Mouse (Mus musculus): ENCODE results near the gene Ccdc73.
A peak's percentile ranks its signal among the peaks of the same experiment; 100 is the strongest.
"Not testable (repeated sequence)": the region's sequence is repeated elsewhere in the genome, so short reads cannot be mapped to it uniquely, and the experiment has no call there.

Ccdc73 gene

DNA sequence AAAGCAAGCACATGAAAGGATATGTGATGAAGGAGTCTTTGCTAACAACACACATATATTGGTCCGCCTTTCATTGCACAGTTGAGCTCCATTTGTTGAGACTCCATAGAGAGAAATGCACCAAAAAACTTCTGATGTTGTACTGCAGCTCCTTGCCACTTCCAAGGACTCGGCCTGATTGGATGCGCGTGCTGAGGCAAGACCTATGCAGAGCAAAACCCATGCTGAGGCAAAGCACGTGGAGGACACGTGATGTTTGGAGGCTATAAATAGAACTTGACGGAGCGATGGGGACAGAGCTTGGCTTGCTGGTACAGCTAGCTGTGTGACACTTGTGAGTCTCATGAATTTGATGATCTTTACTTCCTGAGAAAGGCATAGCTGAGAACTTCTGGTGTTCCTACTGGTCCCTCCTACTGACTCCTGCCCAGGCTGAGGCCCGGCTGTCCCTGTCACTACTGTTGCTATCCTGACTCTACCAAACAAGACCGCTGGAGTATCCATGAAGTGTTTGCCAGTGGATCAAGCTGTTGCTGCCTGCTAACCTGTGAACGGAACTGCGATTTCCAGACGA is at the start of gene Ccdc73:
Gene Ccdc73, plus strand, starts transcription at position 524 of the 574 bp plus-strand sequence.
- no peak for DNase-seq (ENCODE audit: low spot score in 2 of 2)

- not testable (repeated sequence) for DNase-seq (ENCODE audit: low spot score in 2 of 2)
Measured at GRCm38 (mm10) chr2:104818763-104819162, 48.8 kb upstream of the Ccdc73 start.

DNA sequence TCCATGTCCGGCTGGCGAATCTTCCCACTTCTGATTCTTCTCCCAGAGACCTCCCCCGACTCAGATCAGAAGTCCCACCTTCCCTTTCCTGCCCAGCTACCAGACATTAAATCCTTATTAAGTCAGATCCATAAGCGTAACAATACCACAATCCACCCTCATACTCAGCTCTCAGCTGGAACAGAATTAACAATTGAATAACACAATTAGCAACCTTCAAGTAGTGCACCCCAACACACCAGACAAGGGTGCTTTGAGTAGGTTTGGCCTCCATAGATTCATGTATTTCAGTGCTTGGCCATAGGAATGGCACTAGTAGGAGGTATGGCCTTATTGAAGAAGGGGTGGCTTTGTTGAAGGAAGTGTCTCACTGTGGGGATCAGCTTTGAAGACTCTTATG is 41.4 kb upstream of the Ccdc73 start:
- no peak for DNase-seq (ENCODE audit: low spot score in 2 of 2)

GRCm38 (mm10) chr2:104832486-104832885 is 35.1 kb upstream of the Ccdc73 start:
- DNase-seq (ENCODE audit: low spot score in 2 of 2): no peak

DNA sequence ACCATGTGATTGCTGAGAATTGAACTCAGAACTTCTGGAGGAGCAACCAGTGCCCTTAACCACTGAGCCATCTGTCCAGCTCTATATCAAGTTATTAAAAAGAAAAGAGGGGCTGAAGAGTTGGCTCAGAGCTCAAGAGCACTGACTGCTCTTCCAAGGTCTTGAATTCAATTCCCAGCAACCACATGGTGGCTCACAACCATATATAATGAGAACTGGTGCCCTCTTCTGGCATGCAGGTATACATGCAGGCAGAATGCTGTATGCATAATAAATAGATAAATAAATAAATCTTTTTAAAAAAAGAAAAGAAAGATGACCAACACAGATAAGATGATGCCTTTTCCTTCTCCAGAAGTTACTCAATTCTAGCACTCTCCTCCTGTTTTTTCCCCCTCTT is 26.6 kb upstream of the Ccdc73 start:
- no peak for DNase-seq (ENCODE audit: low spot score in 2 of 2)

DNA sequence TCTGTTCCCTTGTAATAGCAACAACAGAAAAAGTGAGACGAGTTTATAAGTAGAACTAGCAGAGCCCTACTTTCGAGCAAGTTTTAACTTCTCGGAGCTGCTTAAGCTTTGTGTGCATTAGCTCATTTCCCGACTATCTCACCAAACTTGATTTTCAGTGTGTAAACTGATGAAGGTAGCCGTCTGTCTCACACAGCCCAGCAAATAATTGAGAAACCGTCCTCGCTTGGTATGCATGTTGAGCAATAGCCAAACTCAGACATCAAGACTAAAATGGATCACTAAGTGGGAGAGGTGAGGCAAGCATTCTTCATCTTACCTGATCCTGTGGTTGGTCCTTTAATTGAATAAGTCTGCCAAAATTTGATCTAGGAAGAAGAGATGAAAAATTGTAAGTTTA is 25.9 kb upstream of the Ccdc73 start:
- DNase-seq (ENCODE audit: low spot score in 2 of 2): peak in 1 of 2 experiments; percentile 25

GRCm38 (mm10) chr2:104842559-104842958 is 25.0 kb upstream of the Ccdc73 start:
- DNase-seq (ENCODE audit: low spot score in 2 of 2): no peak

- DNase-seq (ENCODE audit: low spot score in 2 of 2): no peak
Measured at GRCm38 (mm10) chr2:104846638-104847414, 20.8 kb upstream of the Ccdc73 start.

DNA sequence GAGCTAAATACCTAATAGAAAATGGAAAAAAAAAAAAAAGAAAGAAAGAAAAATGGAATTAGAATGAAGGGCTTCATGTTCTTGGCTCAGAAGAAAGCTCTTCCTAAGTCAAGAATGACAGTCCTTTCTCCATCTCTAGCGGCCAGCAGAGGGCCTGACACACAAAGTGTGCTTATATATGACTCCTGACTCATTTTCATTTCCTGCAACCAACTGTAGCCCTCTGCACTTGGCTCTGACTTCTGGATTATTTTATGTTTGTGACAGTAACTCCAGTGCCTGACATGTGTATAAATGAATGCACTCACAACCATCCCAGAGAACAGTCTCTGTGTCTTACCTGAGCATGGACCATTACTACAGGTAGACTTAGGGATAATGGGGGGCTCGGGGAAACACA is 20.0 kb upstream of the Ccdc73 start:
- DNase-seq (ENCODE audit: low spot score in 2 of 2): no peak

- DNase-seq (ENCODE audit: low spot score in 2 of 2): peak in 1 of 2 experiments; percentile 21
Measured at GRCm38 (mm10) chr2:104848235-104849161, 19.1 kb upstream of the Ccdc73 start.

DNA sequence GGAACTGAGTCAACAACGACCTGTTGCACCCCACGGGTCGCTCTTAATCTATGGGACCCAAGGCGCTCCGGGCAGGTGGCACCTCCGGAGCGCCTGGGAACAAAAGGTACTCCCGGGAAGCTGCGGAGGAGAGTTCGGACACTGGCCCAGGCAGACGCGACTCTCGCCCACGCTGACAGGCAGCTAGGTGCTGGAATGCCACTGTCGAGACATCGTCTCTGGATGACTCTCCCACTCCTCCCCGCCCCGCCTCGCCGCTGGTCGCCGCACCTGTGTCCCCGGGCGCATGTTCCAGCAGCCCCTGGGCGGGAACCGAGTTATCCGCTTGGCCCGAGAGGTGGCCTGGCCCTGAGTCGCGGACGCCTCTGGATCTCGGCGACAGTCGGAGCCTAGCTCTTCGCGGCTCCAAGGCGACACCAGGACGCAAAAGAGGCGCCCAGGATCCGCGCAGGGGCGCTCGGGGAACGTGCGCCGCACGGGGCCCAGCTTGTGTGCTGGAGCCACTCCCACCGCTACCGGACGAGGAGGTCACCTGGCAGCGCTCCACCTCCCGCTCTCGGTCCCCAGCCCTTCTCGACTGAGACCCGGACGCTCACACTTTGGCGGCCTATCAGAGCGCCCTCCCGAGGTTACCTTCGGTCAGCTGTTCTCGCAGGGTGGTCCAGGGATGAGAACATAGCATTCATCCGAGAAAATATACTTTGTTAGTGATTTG is 18.2 kb upstream of the Ccdc73 start, which contains the start of gene Prrg4:
Gene Prrg4, minus strand, starts transcription at position 601 of the 715 bp plus-strand sequence.
- DNase-seq (ENCODE audit: low spot score in 2 of 2): peak; percentile 71 to 74

DNA sequence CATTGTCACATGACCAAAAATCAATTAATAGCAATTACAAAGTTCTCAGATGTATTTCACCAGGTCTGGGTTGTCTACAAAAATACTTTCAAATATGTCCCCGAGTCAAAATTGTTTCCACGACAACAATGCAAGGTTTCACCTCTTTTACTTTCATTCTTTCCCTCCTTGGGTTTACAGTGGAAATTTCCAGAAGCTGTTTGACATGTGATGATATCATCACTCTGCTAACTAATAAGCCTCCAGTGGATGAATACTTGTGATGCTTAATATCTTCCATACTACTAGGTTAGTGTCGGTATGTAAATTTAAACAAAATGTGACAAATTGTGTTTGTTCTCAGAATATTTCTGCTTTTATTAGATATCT is 17.6 kb upstream of the Ccdc73 start:
- no peak for DNase-seq (ENCODE audit: low spot score in 2 of 2)

- DNase-seq (ENCODE audit: low spot score in 2 of 2): no peak
Measured at GRCm38 (mm10) chr2:104851686-104852085, 15.9 kb upstream of the Ccdc73 start.

DNA sequence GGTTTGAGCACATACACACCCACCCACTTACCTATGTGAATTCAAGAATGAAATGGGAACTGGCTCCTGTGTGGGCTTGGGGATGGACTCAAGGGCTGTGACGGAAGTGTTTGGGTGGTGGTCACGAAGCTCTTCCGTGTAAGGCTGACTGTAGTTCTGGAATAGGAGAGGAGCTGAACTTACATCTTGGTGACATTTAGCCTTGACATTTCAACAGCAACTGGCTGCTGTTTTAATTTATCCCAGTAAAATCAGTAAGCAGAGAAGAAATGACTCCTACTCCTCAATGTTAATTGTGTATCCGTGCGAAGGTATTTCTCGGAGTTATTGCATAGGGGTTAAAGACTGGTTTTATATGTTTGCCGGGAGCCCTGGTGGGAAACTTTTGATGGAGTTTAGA is 15.1 kb upstream of the Ccdc73 start:
- no peak for DNase-seq (ENCODE audit: low spot score in 2 of 2)

GRCm38 (mm10) chr2:104854836-104855235 is 12.8 kb upstream of the Ccdc73 start:
- no peak for DNase-seq (ENCODE audit: low spot score in 2 of 2)

GRCm38 (mm10) chr2:104855732-104856131 is 11.9 kb upstream of the Ccdc73 start:
- no peak for DNase-seq (ENCODE audit: low spot score in 2 of 2)

DNA sequence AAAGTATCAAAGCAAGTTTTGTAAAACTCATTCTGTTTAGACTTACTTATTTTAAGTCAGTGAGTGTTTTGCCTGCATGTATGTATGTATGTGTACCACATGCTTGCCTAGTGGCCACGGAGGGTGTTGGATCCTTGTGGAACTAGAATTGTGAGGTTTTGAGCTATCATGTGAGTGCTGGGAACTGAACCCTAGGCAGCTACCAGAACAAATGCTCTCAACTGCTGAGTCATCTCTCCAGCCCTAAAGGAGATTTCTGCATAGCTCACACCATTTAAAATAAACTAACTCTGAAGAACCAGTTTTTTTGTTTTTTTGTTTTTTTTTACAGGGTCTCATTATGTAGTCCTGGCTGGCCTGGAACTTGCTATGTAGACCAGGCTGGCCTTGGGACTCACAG is 11.4 kb upstream of the Ccdc73 start:
- DNase-seq (ENCODE audit: low spot score in 2 of 2): no peak

GRCm38 (mm10) chr2:104858083-104858482 is 9.5 kb upstream of the Ccdc73 start:
- DNase-seq (ENCODE audit: low spot score in 2 of 2): not testable (repeated sequence)

- no peak for DNase-seq (ENCODE audit: low spot score in 2 of 2)
Measured at GRCm38 (mm10) chr2:104859060-104859459, 8.5 kb upstream of the Ccdc73 start.

DNA sequence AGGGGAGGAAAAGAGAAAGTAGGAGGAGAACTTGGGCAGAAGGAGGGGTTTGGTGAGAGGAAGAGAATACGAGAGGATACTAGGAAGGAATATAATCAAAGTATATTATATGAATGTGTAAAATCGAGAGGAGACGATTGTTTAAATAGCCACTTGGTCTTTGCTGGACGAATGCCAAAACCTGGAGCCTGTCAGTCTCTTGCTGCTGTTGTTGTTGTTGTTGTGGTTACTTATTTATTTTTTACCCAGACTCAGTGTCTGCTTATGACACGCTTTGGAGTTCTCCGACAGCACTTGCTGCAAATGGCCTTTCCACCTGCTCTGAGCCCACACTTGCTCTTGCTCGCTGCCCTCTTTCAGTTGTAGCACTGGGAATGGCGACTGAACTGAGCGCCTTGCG is 7.2 kb upstream of the Ccdc73 start:
- DNase-seq (ENCODE audit: low spot score in 2 of 2): no peak

DNA sequence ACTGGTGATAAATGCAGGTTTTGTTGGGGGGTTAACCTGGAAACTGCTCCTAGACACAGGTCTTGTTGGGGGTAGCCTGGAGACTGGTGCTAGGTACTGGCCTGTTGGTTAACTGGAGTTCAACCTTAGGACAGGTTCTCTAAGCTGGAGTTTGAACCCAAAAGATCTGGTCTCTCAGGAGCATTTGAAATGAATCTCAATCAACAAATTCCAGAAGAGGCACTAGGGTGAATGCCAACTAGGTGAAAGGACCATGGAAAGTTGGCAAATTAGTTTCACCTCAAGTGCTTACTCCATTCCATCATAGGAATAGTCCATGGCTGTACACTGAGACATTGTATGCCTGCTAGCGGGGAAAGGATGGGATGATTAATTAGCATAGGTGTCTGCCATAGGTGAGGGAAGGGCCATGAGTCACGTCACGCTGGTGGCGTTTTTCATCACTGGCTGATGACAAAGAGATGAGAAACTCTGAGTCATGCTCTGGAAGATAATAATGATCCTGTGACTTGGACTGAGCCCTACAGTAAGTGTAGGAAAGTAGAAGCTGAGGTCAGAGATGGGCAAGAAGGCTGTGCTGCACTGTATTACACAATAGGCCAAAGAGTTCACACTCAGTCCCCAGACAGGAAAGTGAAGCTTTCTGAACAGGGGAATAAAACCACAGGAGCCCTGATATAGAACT is 3.3 kb upstream of the Ccdc73 start:
- no peak for DNase-seq (ENCODE audit: low spot score in 2 of 2)

Data from urinary bladder, adult 18-20 months (tissue).